Mouse (Mus musculus) large intestine, adult 2 months (tissue): ENCODE data around the gene Gnb5. TPM values are rescaled to one million over a fixed set of nuclear protein-coding genes. Genes with fewer than 3 reads are reported as not detected.

Experiments
- DNase-seq: peaks from one replicate; pipeline ENCODE4 v3.0.0-alpha.2; 2012; ENCODE audit warnings: low read depth, low spot score
- WGBS: fragments of 180-500 bp; shearing (Covaris S2); methylation state at CpG from one replicate; pipeline ENCODE4 v1.1.7; 2018; 5-methylcytosine and 5-hydroxymethylcytosine counted together
- polyA plus RNA-seq: library from polyadenylated mRNA; depleted of rRNA; stranded (reverse); fragments of >200 nt; gene quantifications from 2 replicates; pipeline ENCODE4 v1.2.3, GENCODE M21; 2012

Gnb5 gene
- polyA plus RNA-seq, 1 experiment = 10.5 TPM

- DNase-seq = no peak
- 77% methylated on average over 2 of the region's 2 CpGs for WGBS
Measured at GRCm38 (mm10) chr9:75303033-75303432, 3.1 kb upstream of the Gnb5 start.

- WGBS = 60% methylated on average over 16 of the region's 16 CpGs
- no peak for DNase-seq
Measured at GRCm38 (mm10) chr9:75303701-75304261, 2.3 kb upstream of the Gnb5 start.

GRCm38 (mm10) chr9:75304286-75304685, 1.8 kb upstream of the Gnb5 start:
- WGBS = 55% methylated on average over 7 of the region's 7 CpGs

GRCm38 (mm10) chr9:75307015-75307414, 927 bp downstream of the Gnb5 start:
- WGBS = 89% methylated on average over 5 of the region's 5 CpGs
- no peak for DNase-seq

More at GRCm38 (mm10) chr9:75304286-75304685, 1.8 kb upstream of the Gnb5 start:
- no peak for DNase-seq

DNA sequence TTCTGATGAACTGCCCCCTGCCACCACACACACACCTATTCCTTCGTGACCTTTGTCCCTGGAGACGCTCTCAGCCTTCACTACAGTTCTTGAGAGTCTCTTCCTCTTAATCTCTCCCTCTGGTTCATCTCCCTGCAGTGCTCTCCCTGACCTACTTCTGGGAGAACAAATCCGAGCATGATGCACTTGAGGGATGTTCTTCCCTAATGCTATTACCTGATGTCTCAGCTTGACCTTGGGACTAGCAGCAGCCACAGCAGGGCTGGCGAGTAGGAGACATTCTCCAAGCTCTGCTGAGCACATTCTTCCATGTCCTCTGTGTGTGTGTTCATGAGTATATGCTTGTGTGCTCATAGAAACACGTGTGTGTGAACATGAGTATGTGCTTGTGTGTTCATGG, 2.5 kb downstream of the Gnb5 start:
- DNase-seq = no peak
- WGBS = 67% methylated on average over 5 of the region's 5 CpGs

GRCm38 (mm10) chr9:75312008-75312407, 5.9 kb downstream of the Gnb5 start:
- DNase-seq = peak; percentile 67

DNA sequence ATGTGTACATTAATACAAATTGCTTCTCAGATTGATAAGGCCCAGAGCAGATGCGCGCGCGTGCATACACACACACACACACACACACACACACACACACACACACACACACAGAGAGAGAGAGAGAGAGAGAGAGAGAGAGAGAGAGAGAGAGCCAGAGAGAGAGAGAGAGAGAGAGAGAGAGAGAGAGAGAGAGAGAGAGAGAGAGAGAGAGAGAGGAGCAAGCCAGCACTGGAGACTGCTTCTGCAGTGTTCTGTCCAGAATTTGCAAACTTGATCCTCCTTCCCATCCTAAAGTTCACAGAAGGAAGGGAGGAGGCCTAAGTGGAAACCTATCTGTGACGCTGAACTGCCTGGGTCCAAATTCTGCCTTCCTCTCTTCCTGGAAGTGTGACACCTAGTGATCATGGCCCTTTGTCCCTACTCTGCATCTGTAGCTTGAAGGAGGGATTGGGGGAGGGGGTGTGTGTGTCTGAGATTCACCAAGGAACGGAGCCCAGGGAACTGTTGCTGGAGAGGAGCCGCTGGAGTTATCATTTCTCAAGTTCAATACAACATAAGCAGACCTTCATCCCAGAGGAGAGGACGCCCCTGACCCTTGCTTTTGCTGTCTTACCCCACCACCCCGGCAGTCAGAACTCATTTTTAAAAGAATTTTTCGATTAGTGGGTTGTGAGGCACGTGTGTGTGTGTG, 7.2 kb downstream of the Gnb5 start:
- no peak for DNase-seq
- WGBS = 41% methylated on average over 8 of the region's 11 CpGs

More at GRCm38 (mm10) chr9:75312008-75312407, 5.9 kb downstream of the Gnb5 start:
- WGBS = 23% methylated on average over 4 of the region's 4 CpGs

DNA sequence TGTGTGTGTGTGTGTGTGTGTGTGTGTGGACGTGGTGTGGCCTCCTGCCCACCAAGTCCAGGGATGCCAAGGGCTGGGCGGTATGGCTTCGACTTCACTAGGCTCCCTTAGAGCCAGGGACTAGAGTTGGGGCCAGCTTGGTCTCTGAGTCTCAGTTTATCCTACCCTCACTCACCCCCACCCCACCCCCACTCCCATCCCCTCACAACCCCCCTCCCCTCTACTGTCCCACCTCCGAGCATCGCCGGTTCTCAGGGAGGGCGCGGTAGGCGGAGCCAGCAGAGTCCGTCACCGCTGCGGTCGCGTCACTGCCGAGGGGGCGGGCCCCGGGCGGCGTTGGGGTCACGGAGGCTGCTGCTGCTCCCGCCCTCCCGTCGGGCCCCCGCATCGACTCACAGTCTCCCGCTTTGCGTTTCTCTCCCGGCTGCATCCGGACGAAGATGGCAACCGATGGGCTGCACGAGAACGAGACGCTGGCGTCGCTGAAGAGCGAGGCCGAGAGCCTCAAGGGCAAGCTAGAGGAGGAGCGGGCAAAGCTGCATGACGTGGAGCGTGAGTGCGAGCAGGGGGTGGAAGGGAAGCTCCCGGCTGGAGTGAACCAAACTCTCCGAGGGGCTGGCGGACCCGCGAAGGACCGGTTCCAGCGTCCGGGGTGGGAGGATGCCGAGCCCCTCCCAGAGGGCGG, 7.9 kb downstream of the Gnb5 start:
- DNase-seq = no peak
- WGBS = 1% methylated on average over 52 of the region's 52 CpGs

DNA sequence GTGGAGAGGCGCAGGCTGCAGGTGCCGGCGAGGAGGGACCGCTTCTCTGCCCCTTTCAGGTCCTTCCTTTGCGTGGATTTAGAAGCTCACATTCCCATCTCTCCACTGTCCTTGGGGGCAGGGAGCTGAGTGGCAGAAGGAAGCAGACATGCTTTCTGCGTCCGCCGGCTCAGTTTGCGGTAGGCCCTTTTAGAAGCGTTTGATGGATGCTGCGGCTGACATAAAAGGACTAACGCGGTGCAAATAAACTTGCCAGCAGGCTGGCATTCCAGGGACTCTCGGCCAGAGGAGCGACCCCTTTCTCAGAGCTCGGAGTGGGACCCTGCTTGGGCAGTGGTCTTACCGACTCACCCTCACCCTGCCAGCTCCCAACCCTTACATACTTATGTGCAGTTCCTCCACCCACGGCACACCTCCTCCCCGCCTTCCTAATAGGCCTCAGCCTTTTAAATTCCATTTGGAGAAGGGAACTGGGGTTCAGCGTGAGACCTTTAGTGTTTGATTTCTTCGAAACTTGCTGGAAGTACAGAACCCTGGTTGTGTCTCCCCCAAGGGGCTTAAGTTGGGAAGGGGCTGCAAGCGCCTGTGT, 8.5 kb downstream of the Gnb5 start:
- 6% methylated on average over 22 of the region's 22 CpGs for WGBS
- no peak for DNase-seq

DNA sequence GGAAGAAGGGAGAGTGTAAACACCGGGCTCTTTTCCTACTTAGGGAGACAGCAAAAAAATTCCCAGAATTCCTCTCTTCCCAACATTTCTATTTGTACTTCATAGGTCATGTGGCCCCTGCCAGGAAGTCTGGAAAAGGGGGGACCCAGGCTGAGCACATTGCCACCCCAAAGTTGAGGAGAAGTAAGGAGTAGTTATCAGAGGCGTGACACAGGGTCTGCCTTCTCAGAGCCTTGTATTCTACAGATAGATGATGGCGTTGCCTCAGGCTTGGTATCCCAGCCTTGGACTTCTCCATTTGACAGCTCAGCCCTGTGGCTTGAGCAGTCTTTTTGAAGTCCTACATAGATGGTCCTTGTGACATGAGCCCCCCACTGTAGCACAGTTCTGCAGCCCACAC, 9.2 kb downstream of the Gnb5 start:
- WGBS = 78% methylated on average over 3 of the region's 3 CpGs
- DNase-seq = no peak

GRCm38 (mm10) chr9:75316771-75317170, 10.7 kb downstream of the Gnb5 start:
- 91% methylated on average over 6 of the region's 6 CpGs for WGBS
- no peak for DNase-seq

DNA sequence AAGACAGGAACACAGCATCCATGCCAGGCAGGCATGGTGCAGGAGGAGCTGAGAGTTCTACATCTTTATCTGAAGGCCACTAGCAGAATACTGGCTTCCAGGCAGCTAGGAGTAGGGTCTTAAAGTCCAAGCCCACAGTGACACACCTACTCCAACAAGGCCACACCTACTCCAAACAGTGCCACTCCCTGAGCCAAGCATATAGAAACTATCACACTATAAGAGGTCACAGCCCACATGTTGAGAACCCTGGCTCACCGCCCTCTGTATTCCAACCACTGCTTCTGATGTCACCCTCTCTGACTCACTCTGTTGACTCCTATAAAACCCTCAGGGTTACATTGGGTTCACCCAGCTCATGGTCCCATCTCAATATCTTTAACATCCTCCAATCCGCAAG, 12.1 kb downstream of the Gnb5 start:
- WGBS = 70% methylated on average over 2 of the region's 2 CpGs
- peak; percentile 66 for DNase-seq

DNA sequence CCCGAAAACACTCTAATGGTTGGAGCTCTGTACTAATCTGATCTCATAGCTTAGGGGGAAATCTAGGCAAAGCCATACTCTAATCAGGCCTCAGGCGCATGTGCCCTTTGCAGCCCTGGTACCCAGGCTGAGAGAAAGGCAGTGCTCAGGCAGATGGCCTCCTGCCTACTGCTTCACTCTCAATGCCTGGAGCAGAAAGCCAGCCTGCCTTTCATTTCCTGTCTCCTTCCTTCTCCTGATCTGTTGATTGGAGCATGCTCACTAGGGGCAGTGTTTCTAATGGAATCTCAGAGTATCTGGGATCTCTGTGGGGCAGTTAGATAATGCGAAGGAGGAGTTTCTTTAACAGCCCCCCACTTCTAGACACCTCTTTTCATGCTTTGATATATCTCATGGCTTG, 13.3 kb downstream of the Gnb5 start:
- WGBS = 95% methylated on average over 3 of the region's 3 CpGs
- DNase-seq = no peak

DNA sequence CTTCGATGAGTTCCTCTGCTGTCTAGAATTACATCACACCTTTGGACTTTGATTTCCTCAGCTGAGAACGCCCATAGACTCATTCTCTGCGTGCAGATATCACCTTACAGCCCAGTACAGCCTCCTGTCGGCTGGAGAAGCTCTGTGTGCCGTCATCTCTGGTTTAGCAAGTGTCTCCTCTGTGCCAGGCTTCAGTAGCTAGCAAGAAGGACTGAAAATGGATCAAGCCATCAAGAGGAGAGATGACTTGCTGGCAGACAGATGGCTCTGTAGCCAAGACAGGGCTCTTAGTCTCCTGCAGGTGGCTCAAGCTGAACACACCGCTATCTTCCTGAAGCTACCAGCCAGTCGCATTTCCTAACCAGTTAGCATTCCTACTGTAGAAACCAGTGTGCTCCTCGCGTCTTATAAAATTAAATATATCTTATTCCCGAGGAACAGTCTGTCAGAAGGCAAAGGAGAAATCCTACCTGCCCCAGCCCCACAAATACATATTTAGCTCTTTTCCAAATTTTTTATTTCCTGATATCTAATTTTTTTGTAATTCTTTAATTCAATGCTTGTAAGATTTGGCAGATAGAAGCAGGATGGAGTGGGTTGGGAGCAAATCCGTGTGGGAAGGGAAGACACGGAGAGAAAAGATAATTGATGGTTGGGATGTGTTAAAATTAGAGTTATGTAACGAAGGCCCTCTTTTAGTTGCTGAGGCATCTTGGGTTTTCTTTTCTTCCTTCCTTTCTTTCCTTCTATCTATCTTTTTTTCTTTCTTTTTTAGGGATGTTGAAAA, 16.2 kb downstream of the Gnb5 start:
- WGBS = 60% methylated on average over 13 of the region's 13 CpGs
- peak; percentile 59 for DNase-seq

DNA sequence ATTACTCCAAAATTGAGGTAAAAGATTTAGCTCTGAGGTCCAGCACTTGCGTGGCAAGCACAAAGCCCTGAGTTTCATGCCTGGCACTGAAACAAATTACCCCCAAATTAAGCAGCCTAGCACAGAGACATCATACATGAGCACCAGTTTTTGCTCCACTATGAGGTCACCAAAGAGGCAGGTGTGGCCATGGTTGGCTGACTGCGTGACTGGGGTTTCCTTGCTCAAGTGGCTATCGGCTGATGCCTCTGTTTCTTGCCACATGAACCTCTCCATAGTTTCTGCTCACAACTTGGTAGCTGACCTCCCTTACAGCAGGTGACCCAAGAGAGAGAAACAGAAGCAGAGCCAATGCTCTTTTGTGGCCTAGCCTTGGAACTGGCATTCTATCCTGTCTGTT, 22.0 kb downstream of the Gnb5 start:
- DNase-seq = no peak
- WGBS = 95% methylated on average over 3 of the region's 3 CpGs

DNA sequence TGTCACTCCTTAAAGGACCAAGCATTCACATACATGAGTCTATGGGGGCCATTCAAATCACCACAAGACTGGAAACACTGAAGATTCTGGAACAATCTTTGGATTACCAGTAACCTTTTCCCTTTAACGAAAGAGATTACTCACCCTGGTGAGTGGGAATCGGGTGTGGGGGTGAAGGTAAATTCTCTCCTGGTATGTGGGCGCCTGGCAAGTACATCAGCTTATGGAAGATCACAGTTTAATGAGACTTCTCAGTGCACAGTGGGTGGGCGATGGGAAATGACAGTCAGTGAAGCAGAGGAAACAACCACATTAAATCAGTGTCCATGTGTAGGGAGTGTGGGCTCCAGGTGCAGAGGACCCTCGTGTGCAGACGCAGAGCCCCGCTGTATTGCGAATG, 24.7 kb downstream of the Gnb5 start:
- WGBS = 92% methylated on average over 8 of the region's 8 CpGs

DNA sequence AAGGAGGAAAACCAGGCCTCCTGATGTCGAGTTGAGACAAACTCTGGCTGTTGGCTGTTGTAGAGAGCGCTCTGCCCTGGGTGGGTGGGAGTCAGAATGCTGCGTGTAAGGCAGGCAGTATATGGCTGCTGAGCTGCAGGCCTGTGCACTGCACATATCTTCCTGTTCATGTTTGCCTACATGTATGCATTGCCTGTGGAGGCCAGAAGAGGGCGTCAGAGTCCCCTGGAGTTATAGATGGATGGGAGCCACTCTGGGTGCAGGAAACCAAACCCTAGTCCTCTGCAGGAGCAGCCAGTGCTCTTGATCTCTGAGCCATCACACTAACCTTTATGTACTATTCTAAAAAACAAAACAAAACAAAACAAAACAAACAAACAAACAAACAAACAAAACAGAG, 28.4 kb downstream of the Gnb5 start:
- DNase-seq = no peak
- WGBS = 77% methylated on average over 4 of the region's 4 CpGs

More for the DNA sequence above, 24.7 kb downstream of the Gnb5 start:
- DNase-seq = no peak

DNA sequence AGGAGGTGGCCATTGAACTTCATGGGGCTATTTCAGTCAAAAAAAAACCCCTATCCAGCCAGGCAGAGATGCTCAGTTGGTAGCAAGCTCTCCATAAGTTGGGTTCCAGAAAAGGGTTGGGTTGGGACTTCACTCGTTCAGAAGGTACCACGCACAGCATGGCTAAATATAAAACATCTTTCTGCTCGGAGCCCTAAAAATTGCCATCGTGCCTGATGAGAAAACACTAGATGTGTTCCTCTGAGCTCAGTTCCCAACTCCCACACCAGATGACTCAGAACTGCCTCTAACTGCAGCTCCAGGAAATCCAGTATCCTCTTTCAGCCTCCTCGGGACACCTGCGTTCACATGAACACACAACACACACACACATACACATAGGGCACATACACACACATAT, 31.9 kb downstream of the Gnb5 start:
- 93% methylated on average over 6 of the region's 6 CpGs for WGBS
- no peak for DNase-seq

DNA sequence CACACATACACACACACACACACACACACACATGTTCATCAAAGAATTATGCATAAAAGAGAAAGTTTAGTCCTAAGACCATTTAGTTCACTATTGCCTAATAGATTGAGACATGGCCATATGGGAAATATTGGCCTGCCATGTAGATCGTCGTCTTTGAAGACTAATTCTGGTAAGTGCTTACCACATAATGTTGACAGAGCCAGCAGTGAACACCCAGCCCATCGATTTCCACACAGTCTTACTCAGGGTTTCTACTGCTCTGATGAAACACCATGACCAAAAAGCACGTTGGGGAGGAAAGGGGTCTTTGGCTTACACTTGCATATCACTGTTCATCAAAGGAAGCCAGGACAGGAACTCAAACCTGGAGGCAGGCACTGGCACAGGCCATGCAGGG, 36.3 kb downstream of the Gnb5 start:
- no peak for DNase-seq
- WGBS = 84% methylated on average over 4 of the region's 4 CpGs

DNA sequence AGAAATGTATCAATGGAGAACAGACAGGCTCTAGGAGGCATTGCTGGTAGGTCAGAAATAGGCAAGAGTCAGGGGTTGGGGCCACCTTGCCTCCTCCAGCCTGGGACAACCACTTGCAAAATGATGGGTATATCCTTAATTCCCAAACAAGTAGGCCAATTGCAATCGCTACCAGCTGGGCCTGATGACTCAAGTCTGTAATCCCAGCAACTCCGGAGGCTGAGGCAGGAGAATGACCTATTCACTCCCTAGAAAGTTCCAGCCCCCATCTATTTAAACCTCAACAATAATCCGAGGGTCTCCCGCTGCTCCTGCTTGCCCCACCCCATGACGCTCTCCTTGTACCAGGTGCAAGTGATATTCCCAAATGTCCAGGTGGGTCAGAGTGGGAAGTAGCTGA, 41.4 kb downstream of the Gnb5 start, which contains the start of gene Bcl2l10:
Bcl2l10 (plus strand) TSS at position 301 of the 400 bp plus-strand sequence.
- no peak for DNase-seq
- WGBS = 92% methylated on average over 5 of the region's 5 CpGs
